Mouse (Mus musculus): ENCODE measurements at regions not wholly inside any gene's neighbourhood (a gene's known extent, or its start where the extent isn't known, plus 50 kb on each side); places are given as distances from the start of the nearest gene placed in this dataset.
"Not testable (repeated sequence)": the region's sequence is repeated elsewhere in the genome, so short reads cannot be mapped to it uniquely, and the experiment has no call there.

- no peak for ATAC-seq (ENCODE audit: insufficient number of reproducible peaks, insufficient read depth, low FRiP score, low TSS enrichment)
- H3K9ac ChIP-seq = no peak overlapping the region
- H3K9me3 ChIP-seq = no peaks in the 10 kb centered on the region
- no peaks in the 10 kb centered on the region for H3K4me1 ChIP-seq
- WGBS = 81% methylated on average over 4 of the region's 4 CpGs
- H3K4me3 ChIP-seq = no peak overlapping the region
- H3K36me3 ChIP-seq = no peaks in the 10 kb centered on the region
- no peaks in the 10 kb centered on the region for H3K27me3 ChIP-seq
- no peak overlapping the region for H3K27ac ChIP-seq
- H3K4me2 ChIP-seq (replicated peaks) = no peak overlapping the region
Observed at GRCm38 (mm10) chr6:22716864-22717557, 158.3 kb upstream of the Ptprz1 start.

GRCm38 (mm10) chr6:22716144-22716856 lies 159.0 kb upstream of the Ptprz1 start:
- H3K9ac ChIP-seq = no peak overlapping the region
- 71% methylated on average over 7 of the region's 7 CpGs for whole genome bisulfite sequencing
- H3K4me2 ChIP-seq (replicated peaks) = no peak overlapping the region
- H3K4me3 ChIP-seq = no peak overlapping the region
- no peaks in the 10 kb centered on the region for H3K27me3 ChIP-seq
- no peaks in the 10 kb centered on the region for H3K4me1 ChIP-seq
- no peak overlapping the region for H3K27ac ChIP-seq
- H3K9me3 ChIP-seq = no peaks in the 10 kb centered on the region
- ATAC-seq (ENCODE audit: insufficient number of reproducible peaks, insufficient read depth, low FRiP score, low TSS enrichment) = no peak
- H3K36me3 ChIP-seq = no peaks in the 10 kb centered on the region

- ATAC-seq (ENCODE audit: insufficient number of reproducible peaks, insufficient read depth, low FRiP score, low TSS enrichment) = no peak
- no peaks in the 10 kb centered on the region for H3K9me3 ChIP-seq
- H3K4me3 ChIP-seq = no peak overlapping the region
- no peak overlapping the region for H3K27ac ChIP-seq
- no peaks in the 10 kb centered on the region for H3K27me3 ChIP-seq
- no peaks in the 10 kb centered on the region for H3K4me1 ChIP-seq
- no peak overlapping the region for H3K9ac ChIP-seq
- no peaks in the 10 kb centered on the region for H3K36me3 ChIP-seq
- H3K4me2 ChIP-seq (replicated peaks) = no peak overlapping the region
Observed at GRCm38 (mm10) chr6:22698187-22698586, 177.1 kb upstream of the Ptprz1 start.

GRCm38 (mm10) chr6:22688678-22689126 lies 186.6 kb upstream of the Ptprz1 start:
- H3K9me3 ChIP-seq = no peaks in the 10 kb centered on the region
- H3K36me3 ChIP-seq = no peaks in the 10 kb centered on the region
- no peaks in the 10 kb centered on the region for H3K4me1 ChIP-seq
- no peak overlapping the region for H3K4me3 ChIP-seq
- ATAC-seq (ENCODE audit: insufficient number of reproducible peaks, insufficient read depth, low FRiP score, low TSS enrichment) = 0 out of 2 replicates have a peak, but pooled peaks have one; percentile 41
- H3K4me2 ChIP-seq (replicated peaks) = no peak overlapping the region
- no peaks in the 10 kb centered on the region for H3K27me3 ChIP-seq
- 56% methylated on average over 7 of the region's 7 CpGs for WGBS
- no peak overlapping the region for H3K9ac ChIP-seq
- H3K27ac ChIP-seq = no peak overlapping the region

- Histone ChIP-seq H3K9me3 (no peaks in the 10 kb centered on the region), H3K4me2 (replicated peaks) (no peak overlapping the region), H3K9ac (no peak overlapping the region), H3K27ac (no peak overlapping the region), H3K4me1 (no peaks in the 10 kb centered on the region), H3K27me3 (no peaks in the 10 kb centered on the region), H3K4me3 (no peak overlapping the region), H3K36me3 (no peaks in the 10 kb centered on the region)
- no peak for ATAC-seq (ENCODE audit: insufficient number of reproducible peaks, insufficient read depth, low FRiP score, low TSS enrichment)
- WGBS = 60% methylated on average over 1 of the region's 1 CpGs
Observed at GRCm38 (mm10) chr6:22674586-22674929, 200.7 kb upstream of the Ptprz1 start.

- ATAC-seq (ENCODE audit: insufficient number of reproducible peaks, insufficient read depth, low FRiP score, low TSS enrichment) = no peak
- no peaks in the 10 kb centered on the region for H3K27me3 ChIP-seq
- H3K4me2 ChIP-seq (replicated peaks) = no peak overlapping the region
- H3K36me3 ChIP-seq = no peaks in the 10 kb centered on the region
- no peak overlapping the region for H3K4me3 ChIP-seq
- H3K9ac ChIP-seq = no peak overlapping the region
- no peak overlapping the region for H3K27ac ChIP-seq
- H3K9me3 ChIP-seq = no peaks in the 10 kb centered on the region
- no peaks in the 10 kb centered on the region for H3K4me1 ChIP-seq
- 82% methylated on average over 2 of the region's 2 CpGs for WGBS
Observed at GRCm38 (mm10) chr6:22673919-22674585, 201.2 kb upstream of the Ptprz1 start.

- Histone ChIP-seq H3K36me3 (no peaks in the 10 kb centered on the region), H3K4me3 (no peak overlapping the region), H3K9me3 (no peaks in the 10 kb centered on the region), H3K4me1 (no peaks in the 10 kb centered on the region), H3K27me3 (no peaks in the 10 kb centered on the region), H3K27ac (no peak overlapping the region), H3K9ac (no peak overlapping the region), H3K4me2 (replicated peaks) (no peak overlapping the region)
- WGBS = 79% methylated on average over 1 of the region's 1 CpGs
- no peak for ATAC-seq (ENCODE audit: insufficient number of reproducible peaks, insufficient read depth, low FRiP score, low TSS enrichment)
Observed at GRCm38 (mm10) chr6:22671524-22671923, 203.8 kb upstream of the Ptprz1 start.

GRCm38 (mm10) chr6:22668190-22668975 lies 206.9 kb upstream of the Ptprz1 start:
- Histone ChIP-seq H3K9me3 (no peaks in the 10 kb centered on the region), H3K27ac (no peak overlapping the region), H3K4me3 (no peak overlapping the region), H3K36me3 (no peaks in the 10 kb centered on the region), H3K4me1 (no peaks in the 10 kb centered on the region), H3K4me2 (replicated peaks) (no peak overlapping the region), H3K27me3 (no peaks in the 10 kb centered on the region), H3K9ac (no peak overlapping the region)
- 87% methylated on average over 7 of the region's 7 CpGs for WGBS
- ATAC-seq (ENCODE audit: insufficient number of reproducible peaks, insufficient read depth, low FRiP score, low TSS enrichment) = no peak

- not testable (repeated sequence) for H3K4me1 ChIP-seq; H3K9me3 ChIP-seq; H3K36me3 ChIP-seq; H3K27me3 ChIP-seq; ATAC-seq (ENCODE audit: insufficient number of reproducible peaks, insufficient read depth, low FRiP score, low TSS enrichment); H3K4me2 ChIP-seq (replicated peaks); H3K27ac ChIP-seq; H3K9ac ChIP-seq; H3K4me3 ChIP-seq
- 93% methylated on average over 15 of the region's 15 CpGs for WGBS
Observed at GRCm38 (mm10) chr6:22657401-22657800, 217.9 kb upstream of the Ptprz1 start.

- no peaks in the 10 kb centered on the region for H3K9me3 ChIP-seq
- H3K4me2 ChIP-seq (replicated peaks) = no peak overlapping the region
- no peak overlapping the region for H3K4me3 ChIP-seq
- no peak overlapping the region for H3K27ac ChIP-seq
- no peaks in the 10 kb centered on the region for H3K36me3 ChIP-seq
- no peaks in the 10 kb centered on the region for H3K4me1 ChIP-seq
- H3K27me3 ChIP-seq = no peaks in the 10 kb centered on the region
- ATAC-seq (ENCODE audit: insufficient number of reproducible peaks, insufficient read depth, low FRiP score, low TSS enrichment) = no peak
- no peak overlapping the region for H3K9ac ChIP-seq
Observed at GRCm38 (mm10) chr6:22640100-22640499, 235.2 kb upstream of the Ptprz1 start.

- no peaks in the 10 kb centered on the region for H3K36me3 ChIP-seq
- no peak overlapping the region for H3K4me3 ChIP-seq
- no peaks in the 10 kb centered on the region for H3K9me3 ChIP-seq
- WGBS = 87% methylated on average over 3 of the region's 3 CpGs
- H3K27ac ChIP-seq = no peak overlapping the region
- ATAC-seq (ENCODE audit: insufficient number of reproducible peaks, insufficient read depth, low FRiP score, low TSS enrichment) = no peak
- H3K9ac ChIP-seq = no peak overlapping the region
- no peaks in the 10 kb centered on the region for H3K4me1 ChIP-seq
- no peak overlapping the region for H3K4me2 ChIP-seq (replicated peaks)
- H3K27me3 ChIP-seq = no peaks in the 10 kb centered on the region
Observed at GRCm38 (mm10) chr6:22635141-22635540, 240.2 kb upstream of the Ptprz1 start.

Measured in embryonic facial prominence, embryonic 12.5 days (tissue).